Mouse (Mus musculus): ENCODE results near the gene Gng10. TPM values are rescaled to one million over a fixed set of nuclear protein-coding genes. Genes with fewer than 3 reads are reported as not detected.
A peak's percentile ranks its signal among the peaks of the same experiment; 100 is the strongest.

Gene Gng10
- polyA plus RNA-seq, 1 experiment = 102 TPM

DNA sequence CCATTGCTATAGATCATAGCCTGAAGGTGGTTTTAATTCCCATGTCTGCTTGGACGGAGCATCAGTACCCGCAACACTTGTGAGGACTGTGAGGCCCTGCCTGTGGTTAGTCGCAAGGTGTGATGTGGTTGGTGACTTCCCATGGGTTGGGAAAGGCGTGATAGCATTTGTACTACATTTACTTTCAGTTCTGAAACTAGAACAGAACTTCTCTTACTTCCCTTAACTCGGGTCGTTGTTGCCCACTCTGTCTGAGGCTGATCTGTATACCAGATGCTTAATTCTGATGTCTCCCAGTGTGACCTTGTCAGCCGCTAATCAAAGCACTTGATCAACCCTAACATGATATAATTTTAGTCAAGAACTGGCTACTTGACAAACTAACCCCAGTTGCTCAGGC, 25.7 kb upstream of the Gng10 start:
- Histone ChIP-seq H3K79me3 (ENCODE audit: low read depth) (peaks cover 83% of the 10 kb centered on the region), H3K79me2 (ENCODE audit: control insufficient read depth, insufficient read depth) (peaks cover 100% of the 10 kb centered on the region), H3K27me3 (ENCODE audit: control insufficient read depth, insufficient read depth, insufficient read length) (no peaks in the 10 kb centered on the region), H3K4me3 (ENCODE audit: insufficient read depth, poor library complexity, severe bottlenecking) (no peak overlapping the region), H3K36me3 (ENCODE audit: control insufficient read depth, insufficient read depth) (no peaks in the 10 kb centered on the region), H3ac (ENCODE audit: control insufficient read depth, insufficient read length, low read depth) (no peak overlapping the region)
- no peak for TF ChIP-seq FOSL1 (IDR thresholded peaks at IDR 0.05; ENCODE audit: insufficient read depth, low read length, poor library complexity, severe bottlenecking)
- no peak for TF ChIP-seq CTCF (IDR thresholded peaks at IDR 0.05; ENCODE audit: control insufficient read depth, insufficient read depth, insufficient read length)
- TF ChIP-seq MYOG (IDR thresholded peaks at IDR 0.05; ENCODE audit: control insufficient read depth, extremely low read depth, insufficient read length) = no peak
- TF ChIP-seq USF1 (IDR thresholded peaks at IDR 0.05; ENCODE audit: low read depth) = no peak
- TF ChIP-seq MYOD1 (IDR thresholded peaks at IDR 0.05; ENCODE audit: control insufficient read depth, insufficient read length, low read depth) = no peak
- no peak for TF ChIP-seq MAX (IDR thresholded peaks at IDR 0.05)
- no peak for TF ChIP-seq CEBPB (IDR thresholded peaks at IDR 0.05; ENCODE audit: low read depth)

DNA sequence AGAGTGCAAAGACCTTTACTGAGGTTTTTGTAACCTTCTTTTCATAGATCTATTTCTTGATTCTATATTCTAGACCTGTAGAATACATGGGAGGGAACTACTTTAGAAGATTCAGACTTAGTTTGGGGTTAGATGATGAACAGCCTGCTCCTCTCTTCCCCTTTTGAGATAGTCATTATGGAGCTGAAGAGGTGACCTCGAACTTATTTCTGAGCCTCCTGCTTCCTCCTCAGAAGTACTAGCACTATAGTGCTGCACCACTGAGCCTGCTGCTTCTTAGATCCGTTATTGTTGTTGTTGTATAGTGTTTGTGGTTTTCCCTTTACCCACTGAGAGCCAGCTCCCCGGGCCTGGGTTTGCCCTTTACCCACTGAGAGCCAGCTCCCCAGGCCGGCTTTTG, 25.2 kb upstream of the Gng10 start:
- TF ChIP-seq MYOG (IDR thresholded peaks at IDR 0.05; ENCODE audit: control insufficient read depth, extremely low read depth, insufficient read length) (no peak), USF1 (IDR thresholded peaks at IDR 0.05; ENCODE audit: low read depth) (no peak), CEBPB (IDR thresholded peaks at IDR 0.05; ENCODE audit: low read depth) (no peak), MYOD1 (IDR thresholded peaks at IDR 0.05; ENCODE audit: control insufficient read depth, insufficient read length, low read depth) (no peak), CTCF (IDR thresholded peaks at IDR 0.05; ENCODE audit: control insufficient read depth, insufficient read depth, insufficient read length) (no peak), MAX (IDR thresholded peaks at IDR 0.05) (no peak), FOSL1 (IDR thresholded peaks at IDR 0.05; ENCODE audit: insufficient read depth, low read length, poor library complexity, severe bottlenecking) (no peak)
- Histone ChIP-seq H3K27me3 (ENCODE audit: control insufficient read depth, insufficient read depth, insufficient read length) (no peaks in the 10 kb centered on the region), H3K4me3 (ENCODE audit: insufficient read depth, poor library complexity, severe bottlenecking) (no peak overlapping the region), H3K79me3 (ENCODE audit: low read depth) (peaks cover 81% of the 10 kb centered on the region), H3K79me2 (ENCODE audit: control insufficient read depth, insufficient read depth) (peaks cover 100% of the 10 kb centered on the region), H3K36me3 (ENCODE audit: control insufficient read depth, insufficient read depth) (peaks cover 1% of the 10 kb centered on the region), H3ac (ENCODE audit: control insufficient read depth, insufficient read length, low read depth) (no peak overlapping the region)

DNA sequence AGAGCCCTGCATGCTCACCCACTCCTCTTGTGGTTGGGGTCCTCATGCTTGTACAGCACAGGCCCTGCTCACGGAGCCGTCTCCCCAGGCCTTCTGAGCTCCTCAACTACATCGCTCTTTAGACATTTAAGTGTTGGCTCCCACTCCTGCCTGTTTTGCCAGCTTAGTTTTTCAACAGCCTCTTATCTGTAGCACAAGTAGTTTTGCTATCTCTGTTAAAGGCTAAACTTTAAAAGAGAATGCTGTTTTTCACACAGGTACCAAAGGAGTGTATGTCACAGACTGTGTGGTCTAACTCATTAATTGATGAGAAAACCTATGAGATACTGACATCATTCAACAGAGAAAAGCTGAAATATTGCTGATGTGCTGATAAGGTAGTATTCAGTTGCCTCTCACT, 23.4 kb upstream of the Gng10 start:
- TF ChIP-seq USF1 (IDR thresholded peaks at IDR 0.05; ENCODE audit: low read depth) (no peak), FOSL1 (IDR thresholded peaks at IDR 0.05; ENCODE audit: insufficient read depth, low read length, poor library complexity, severe bottlenecking) (no peak), CEBPB (IDR thresholded peaks at IDR 0.05; ENCODE audit: low read depth) (no peak), MYOD1 (IDR thresholded peaks at IDR 0.05; ENCODE audit: control insufficient read depth, insufficient read length, low read depth) (no peak), MYOG (IDR thresholded peaks at IDR 0.05; ENCODE audit: control insufficient read depth, extremely low read depth, insufficient read length) (no peak), MAX (IDR thresholded peaks at IDR 0.05) (no peak), CTCF (IDR thresholded peaks at IDR 0.05; ENCODE audit: control insufficient read depth, insufficient read depth, insufficient read length) (no peak)
- Histone ChIP-seq H3ac (ENCODE audit: control insufficient read depth, insufficient read length, low read depth) (no peak overlapping the region), H3K79me3 (ENCODE audit: low read depth) (peaks cover 78% of the 10 kb centered on the region), H3K79me2 (ENCODE audit: control insufficient read depth, insufficient read depth) (peaks cover 100% of the 10 kb centered on the region), H3K4me3 (ENCODE audit: insufficient read depth, poor library complexity, severe bottlenecking) (no peak overlapping the region), H3K36me3 (ENCODE audit: control insufficient read depth, insufficient read depth) (peaks cover 3% of the 10 kb centered on the region), H3K27me3 (ENCODE audit: control insufficient read depth, insufficient read depth, insufficient read length) (no peaks in the 10 kb centered on the region)

DNA sequence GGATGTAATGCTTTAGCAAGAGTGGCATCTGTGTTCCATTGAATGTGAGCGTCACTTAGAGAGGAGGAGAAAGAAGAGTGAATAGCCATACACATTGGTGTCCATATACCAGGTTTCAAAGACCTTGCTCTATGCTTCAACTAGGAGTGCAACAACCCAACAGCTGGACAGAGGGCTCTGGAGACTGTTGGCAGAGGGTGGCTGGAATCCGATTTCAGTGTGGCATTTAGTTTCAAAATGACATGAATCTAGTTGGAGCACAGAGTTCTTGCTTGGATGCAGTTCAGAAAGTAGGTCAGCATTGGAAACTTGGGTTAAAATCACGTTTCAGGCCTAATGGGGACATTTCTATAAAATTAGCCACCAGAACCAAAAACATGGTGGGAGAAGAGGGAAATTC, 19.7 kb upstream of the Gng10 start:
- no peaks in the 10 kb centered on the region for H3K27me3 ChIP-seq (ENCODE audit: control insufficient read depth, insufficient read depth, insufficient read length)
- peaks cover 45% of the 10 kb centered on the region for H3K79me3 ChIP-seq (ENCODE audit: low read depth)
- TF ChIP-seq FOSL1 (IDR thresholded peaks at IDR 0.05; ENCODE audit: insufficient read depth, low read length, poor library complexity, severe bottlenecking) (no peak), MYOG (IDR thresholded peaks at IDR 0.05; ENCODE audit: control insufficient read depth, extremely low read depth, insufficient read length) (no peak), USF1 (IDR thresholded peaks at IDR 0.05; ENCODE audit: low read depth) (no peak), MYOD1 (IDR thresholded peaks at IDR 0.05; ENCODE audit: control insufficient read depth, insufficient read length, low read depth) (no peak), CTCF (IDR thresholded peaks at IDR 0.05; ENCODE audit: control insufficient read depth, insufficient read depth, insufficient read length) (no peak), MAX (IDR thresholded peaks at IDR 0.05) (no peak), CEBPB (IDR thresholded peaks at IDR 0.05; ENCODE audit: low read depth) (no peak)
- H3K36me3 ChIP-seq (ENCODE audit: control insufficient read depth, insufficient read depth) = peaks cover 22% of the 10 kb centered on the region
- H3ac ChIP-seq (ENCODE audit: control insufficient read depth, insufficient read length, low read depth) = no peak overlapping the region
- peaks cover 63% of the 10 kb centered on the region for H3K79me2 ChIP-seq (ENCODE audit: control insufficient read depth, insufficient read depth)
- no peak overlapping the region for H3K4me3 ChIP-seq (ENCODE audit: insufficient read depth, poor library complexity, severe bottlenecking)

DNA sequence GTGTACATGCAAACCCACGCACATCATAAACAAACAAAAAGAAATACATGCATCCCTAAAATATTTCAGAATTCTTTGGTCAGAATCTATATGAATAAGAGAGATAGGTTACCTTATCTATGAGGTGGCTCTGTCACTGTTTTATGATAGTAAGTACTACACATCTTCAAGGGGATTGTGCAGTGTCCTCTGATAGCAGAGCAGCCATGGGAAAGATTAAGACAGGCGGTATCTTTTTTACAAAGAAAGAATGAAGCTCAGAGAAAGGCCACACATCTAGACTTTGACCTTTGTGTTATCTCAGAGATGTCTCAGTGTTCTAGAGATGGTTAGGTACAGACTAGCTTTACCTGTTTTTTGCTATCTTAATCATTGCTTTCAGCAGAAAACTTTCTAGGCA, 18.0 kb upstream of the Gng10 start:
- H3K79me2 ChIP-seq (ENCODE audit: control insufficient read depth, insufficient read depth) = peaks cover 45% of the 10 kb centered on the region
- peaks cover 29% of the 10 kb centered on the region for H3K36me3 ChIP-seq (ENCODE audit: control insufficient read depth, insufficient read depth)
- H3K79me3 ChIP-seq (ENCODE audit: low read depth) = peaks cover 32% of the 10 kb centered on the region
- no peak overlapping the region for H3ac ChIP-seq (ENCODE audit: control insufficient read depth, insufficient read length, low read depth)
- TF ChIP-seq MAX (IDR thresholded peaks at IDR 0.05) = no peak
- TF ChIP-seq FOSL1 (IDR thresholded peaks at IDR 0.05; ENCODE audit: insufficient read depth, low read length, poor library complexity, severe bottlenecking) = no peak
- TF ChIP-seq MYOG (IDR thresholded peaks at IDR 0.05; ENCODE audit: control insufficient read depth, extremely low read depth, insufficient read length) = no peak
- TF ChIP-seq CEBPB (IDR thresholded peaks at IDR 0.05; ENCODE audit: low read depth) = no peak
- H3K27me3 ChIP-seq (ENCODE audit: control insufficient read depth, insufficient read depth, insufficient read length) = no peaks in the 10 kb centered on the region
- no peak overlapping the region for H3K4me3 ChIP-seq (ENCODE audit: insufficient read depth, poor library complexity, severe bottlenecking)

DNA sequence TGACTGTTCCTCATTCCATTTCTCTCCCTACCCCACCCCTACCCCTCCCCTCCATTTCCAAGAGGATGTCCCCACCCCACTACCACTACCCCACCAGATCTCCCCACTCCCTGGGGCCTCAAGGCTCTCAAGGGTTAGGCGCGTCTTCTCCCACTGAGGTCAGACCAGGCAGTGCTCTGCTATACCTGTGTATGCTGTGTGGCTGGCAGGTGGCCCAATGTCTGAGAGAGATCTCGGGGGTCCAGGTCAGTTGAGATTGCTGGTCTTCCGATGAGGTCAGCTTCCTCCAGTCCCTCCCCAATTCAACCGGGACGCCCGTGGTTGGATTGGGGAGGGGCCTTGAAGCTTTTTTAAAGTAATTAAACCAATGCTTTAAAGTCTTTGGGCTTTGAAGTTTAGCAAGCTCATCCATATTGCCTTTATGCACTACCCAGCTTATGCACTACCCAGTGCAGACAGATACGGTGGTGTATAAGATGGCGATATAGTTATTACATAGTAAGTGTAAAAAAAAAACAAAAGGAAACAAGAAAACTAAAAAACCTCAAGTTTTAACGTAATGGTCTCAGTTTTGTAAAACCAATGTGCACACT, 467 bp upstream of the Gng10 start:
- Histone ChIP-seq H3K27me3 (ENCODE audit: control insufficient read depth, insufficient read depth, insufficient read length) (no peaks in the 10 kb centered on the region), H3K79me3 (ENCODE audit: low read depth) (peaks cover 23% of the 10 kb centered on the region), H3K36me3 (ENCODE audit: control insufficient read depth, insufficient read depth) (peaks cover 14% of the 10 kb centered on the region), H3K4me3 (ENCODE audit: insufficient read depth, poor library complexity, severe bottlenecking) (peak overlapping the region; percentile 68), H3K79me2 (ENCODE audit: control insufficient read depth, insufficient read depth) (peaks cover 41% of the 10 kb centered on the region), H3ac (ENCODE audit: control insufficient read depth, insufficient read length, low read depth) (no peak overlapping the region)
- TF ChIP-seq MYOD1 (IDR thresholded peaks at IDR 0.05; ENCODE audit: control insufficient read depth, insufficient read length, low read depth) (no peak), FOSL1 (IDR thresholded peaks at IDR 0.05; ENCODE audit: insufficient read depth, low read length, poor library complexity, severe bottlenecking) (no peak), MYOG (IDR thresholded peaks at IDR 0.05; ENCODE audit: control insufficient read depth, extremely low read depth, insufficient read length) (no peak), MAX (IDR thresholded peaks at IDR 0.05) (no peak), USF1 (IDR thresholded peaks at IDR 0.05; ENCODE audit: low read depth) (no peak), CTCF (IDR thresholded peaks at IDR 0.05; ENCODE audit: control insufficient read depth, insufficient read depth, insufficient read length) (no peak), CEBPB (IDR thresholded peaks at IDR 0.05; ENCODE audit: low read depth) (no peak)

Measured in C2C12 (cell line).